Mouse (Mus musculus) thymus, adult 2 months (tissue): ENCODE measurements around the gene Fbxo8. TPM values are rescaled to one million over a fixed set of nuclear protein-coding genes. Genes with fewer than 3 reads are reported as not detected.

Experiments used
- DNase-seq: peaks from one replicate; pipeline ENCODE4 v3.0.0; 2021
- H3K27ac ChIP-seq: fragments of 200-500 bp; 2 replicates; pipeline ENCODE4 v1.5.1; 2012; ENCODE audit warnings: low read length, control low read depth; ENCODE audit not compliant: control insufficient read depth, insufficient read depth
- H3K27me3 ChIP-seq: fragments of 200-500 bp; 2 replicates; pipeline ENCODE4 v1.6.1; 2012; ENCODE audit warnings: mild to moderate bottlenecking, low read length, moderate library complexity, mixed read lengths; ENCODE audit not compliant: control insufficient read depth, insufficient read depth
- H3K36me3 ChIP-seq: fragments of 200-500 bp; 2 replicates; pipeline ENCODE4 v1.6.1; 2012; ENCODE audit warnings: mild to moderate bottlenecking, low read length, moderate library complexity; ENCODE audit not compliant: control insufficient read depth, insufficient read depth
- H3K4me1 ChIP-seq: fragments of 200-500 bp; replicated peaks from 2 replicates; pipeline ENCODE4 v1.6.1; 2012; ENCODE audit warnings: low read length; ENCODE audit not compliant: control insufficient read depth, insufficient read depth
- H3K4me3 ChIP-seq: fragments of 200-500 bp; 2 replicates; pipeline ENCODE4 v1.5.1; 2012; ENCODE audit warnings: mild to moderate bottlenecking, low read length, control low read depth, moderate library complexity; ENCODE audit not compliant: control insufficient read depth, insufficient read depth
- CTCF ChIP-seq: fragments of 200-500 bp; IDR thresholded peaks from 2 replicates; pipeline ENCODE4 v1.5.1; 2012; ENCODE audit warnings: mild to moderate bottlenecking, control low read depth, low read length, moderate library complexity, borderline replicate concordance; ENCODE audit not compliant: control insufficient read depth, poor library complexity, insufficient read depth; ENCODE audit errors: extremely low read depth
- POLR2A ChIP-seq: fragments of 200-500 bp; IDR thresholded peaks from 2 replicates; pipeline ENCODE4 v1.6.1; 2012; ENCODE audit warnings: mild to moderate bottlenecking, low read length, control low read depth, moderate library complexity; ENCODE audit not compliant: control insufficient read depth, poor library complexity, insufficient read depth; ENCODE audit errors: extremely low read depth
- WGBS: fragments of 180-500 bp; shearing (Covaris S2); methylation state at CpG from one replicate; pipeline ENCODE4 v1.1.7; 2018; 5-methylcytosine and 5-hydroxymethylcytosine counted together
- polyA plus RNA-seq: library from polyadenylated mRNA; depleted of rRNA; stranded (reverse); fragments of >200 nt; gene quantifications from 2 replicates; pipeline ENCODE4 v1.2.3, GENCODE M21; 2012; rRNA removed

The Fbxo8 gene
- 14.5 and 16.9 TPM in 2 replicates for polyA plus RNA-seq

DNA sequence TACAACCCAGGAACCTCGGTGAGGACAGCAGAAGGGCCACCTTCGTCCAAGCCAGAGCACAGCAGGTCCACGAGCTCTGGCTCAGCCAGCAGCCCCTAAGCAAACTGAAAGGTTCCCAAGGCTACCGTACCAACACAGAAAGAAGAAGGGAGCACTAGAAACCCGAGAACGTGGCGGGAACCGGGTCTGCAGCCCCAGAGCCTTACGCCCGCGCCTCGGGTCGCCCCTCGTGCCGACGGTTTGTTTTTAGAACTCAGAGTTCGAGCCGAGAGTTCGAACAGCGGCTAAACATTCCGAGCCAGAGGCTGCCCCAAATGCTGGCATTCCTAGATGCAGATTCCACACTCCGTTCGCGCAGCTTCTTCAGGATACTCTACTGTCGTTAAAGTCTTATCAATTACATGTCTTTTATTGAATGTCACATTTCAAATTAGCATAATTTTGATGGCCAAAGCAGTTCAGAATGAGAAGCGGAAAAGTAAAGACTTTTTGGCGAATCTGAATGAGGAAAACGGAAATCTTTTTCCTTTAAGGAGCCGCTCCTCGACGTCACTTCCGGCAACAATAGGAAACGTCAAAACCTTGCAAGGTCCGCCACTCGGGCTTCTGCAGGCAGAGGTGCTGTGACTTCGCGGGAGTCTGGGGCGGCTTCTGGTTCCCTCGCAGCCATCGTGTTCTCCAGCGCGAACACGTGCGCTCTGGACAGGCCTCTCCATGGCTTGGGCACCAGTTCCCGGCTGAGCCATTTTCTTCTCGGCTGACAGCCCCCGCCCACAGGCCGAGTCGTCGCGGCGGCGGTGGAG is at the start of gene Fbxo8, which contains the start of gene Cep44:
Gene Fbxo8 (plus strand): TSS at position 533 of the 803 bp plus-strand sequence.
Gene Cep44 (minus strand): TSS at position 490 of the 803 bp plus-strand sequence.
- 0 out of 2 replicates have a peak, but pooled peaks have one; percentile 35 for TF ChIP-seq CTCF
- peak; percentile 57; the same call in 1 of the 2 replicates for TF ChIP-seq POLR2A
- peak; percentile 76 for DNase-seq
- no peaks in the 10 kb centered on the region for H3K27me3 ChIP-seq
- peak within 1 kb of the TSS; percentile 100 for H3K4me3 ChIP-seq
- no peaks in the 10 kb centered on the region; the same call in 1 of the 2 replicates for H3K4me1 ChIP-seq
- under 1% methylated on average over 53 of the region's 53 CpGs for WGBS
- H3K27ac ChIP-seq = peak within 1 kb of the TSS; percentile 95
- H3K36me3 ChIP-seq = no peaks in the 10 kb centered on the region

- no peaks in the 10 kb centered on the region for H3K4me1 ChIP-seq
- H3K27me3 ChIP-seq = no peaks in the 10 kb centered on the region
- no peaks in the 10 kb centered on the region for H3K36me3 ChIP-seq
- no peak overlapping the region for H3K4me3 ChIP-seq
- TF ChIP-seq CTCF = no peak
- TF ChIP-seq POLR2A = no peak
- no peak overlapping the region for H3K27ac ChIP-seq
- no peak for DNase-seq
Measured at GRCm38 (mm10) chr8:56501911-56502310, 49.0 kb upstream of the Fbxo8 start.

GRCm38 (mm10) chr8:56508318-56508951 is 42.5 kb upstream of the Fbxo8 start:
- H3K27me3 ChIP-seq = no peaks in the 10 kb centered on the region
- no peak for DNase-seq
- H3K27ac ChIP-seq = no peak overlapping the region
- H3K36me3 ChIP-seq = no peaks in the 10 kb centered on the region
- H3K4me1 ChIP-seq = no peaks in the 10 kb centered on the region
- WGBS = 84% methylated on average over 3 of the region's 3 CpGs
- TF ChIP-seq CTCF = no peak
- no peak for TF ChIP-seq POLR2A
- no peak overlapping the region for H3K4me3 ChIP-seq

- DNase-seq = no peak
- Histone ChIP-seq H3K4me3 (no peak overlapping the region), H3K27me3 (no peaks in the 10 kb centered on the region), H3K36me3 (no peaks in the 10 kb centered on the region), H3K27ac (no peak overlapping the region), H3K4me1 (no peaks in the 10 kb centered on the region)
- 79% methylated on average over 4 of the region's 4 CpGs for WGBS
- TF ChIP-seq POLR2A (no peak), CTCF (no peak)
Measured at GRCm38 (mm10) chr8:56508952-56509479, 41.9 kb upstream of the Fbxo8 start.

- Histone ChIP-seq H3K27me3 (no peaks in the 10 kb centered on the region), H3K27ac (no peak overlapping the region), H3K4me3 (no peak overlapping the region), H3K36me3 (no peaks in the 10 kb centered on the region), H3K4me1 (no peaks in the 10 kb centered on the region)
- no peak for DNase-seq
- no peak for TF ChIP-seq POLR2A
- no peak for TF ChIP-seq CTCF
- 73% methylated on average over 6 of the region's 6 CpGs for WGBS
Measured at GRCm38 (mm10) chr8:56518848-56519247, 32.0 kb upstream of the Fbxo8 start.

- H3K4me1 ChIP-seq = no peaks in the 10 kb centered on the region
- H3K27ac ChIP-seq = no peak overlapping the region
- WGBS = 95% methylated on average over 2 of the region's 2 CpGs
- H3K4me3 ChIP-seq = no peak overlapping the region
- no peaks in the 10 kb centered on the region for H3K36me3 ChIP-seq
- no peaks in the 10 kb centered on the region for H3K27me3 ChIP-seq
- TF ChIP-seq CTCF = no peak
- no peak for TF ChIP-seq POLR2A
- DNase-seq = no peak
Measured at GRCm38 (mm10) chr8:56520249-56520648, 30.6 kb upstream of the Fbxo8 start.
